In the genomic region with DNA sequence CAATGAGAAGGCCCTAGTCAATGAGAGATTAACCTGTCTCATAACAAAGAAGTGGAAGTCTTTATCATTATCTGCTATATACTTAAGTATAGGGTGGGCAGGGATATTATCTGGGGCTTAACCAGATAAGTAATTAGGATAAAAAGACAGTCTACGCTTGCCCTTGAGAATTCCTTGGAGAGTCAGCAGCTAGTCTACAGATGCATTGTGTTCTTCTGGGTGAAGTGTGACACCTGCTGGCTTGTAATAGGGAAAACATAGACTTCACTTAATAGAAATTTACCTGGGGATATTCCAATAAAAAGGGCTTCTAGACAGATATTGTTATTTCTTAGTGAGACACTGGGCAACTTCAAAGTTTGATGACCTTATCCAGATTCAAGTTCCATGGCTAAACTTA, we compare ENCODE assay signal across 12 mouse cellular contexts.
DNase-seq lines count a peak whose midpoint lies in the region; ATAC-seq and TF ChIP-seq lines count a peak whose summit lies in the region.
"Had no signal": no experiment of that assay in that cellular context is flagged by ENCODE, and none has a peak within 500 bp of the region (broad histone marks: within the 10 kb centered on the region; RNA-seq: fewer than 3 reads in every experiment).

No protein-coding gene starts in this region.

- WGBS in forebrain, embryonic 13.5 days, result 64% methylated on average over 1 of the region's 1 CpGs
- WGBS in forebrain, embryonic 11.5 days, result 74% methylated on average over 1 of the region's 1 CpGs

- peak; percentile 21; the same call in 1 of the 2 replicates for TF ChIP-seq CTCF in brain, embryonic 14.5 days (IDR thresholded peaks at IDR 0.05; ENCODE audit: borderline replicate concordance, extremely low read depth, insufficient read depth, insufficient read length)

- no peaks in the 10 kb centered on the region for H3K27me3 ChIP-seq in forebrain, embryonic 13.5 days
- H3K27me3 ChIP-seq in forebrain, embryonic 11.5 days (ENCODE audit: control insufficient read depth, insufficient read depth, low read length), result no peaks in the 10 kb centered on the region
- H3K27me3 ChIP-seq: intestine, embryonic 15.5 days; stomach, embryonic 15.5 days had no signal

- no peak for TF ChIP-seq POLR2A in brain, embryonic 14.5 days (IDR thresholded peaks at IDR 0.05; ENCODE audit: borderline replicate concordance, extremely low read depth, insufficient read depth, insufficient read length, poor library complexity, severe bottlenecking)

- DNase-seq in forebrain, embryonic 11.5 days (ENCODE audit: low spot score), result no peak
- peak; percentile 21 for DNase-seq in layer of hippocampus, adult 11-12 months (ENCODE audit: low spot score)
- DNase-seq in layer of hippocampus, postnatal 36 days, result no peak
- peak; percentile 14 for DNase-seq in 416B (ENCODE audit: low read depth)
- peak; percentile 70 for DNase-seq in brain, embryonic 14.5 days (ENCODE audit: low read depth)
- no peak for DNase-seq in cerebellum, adult 8-10 months
- no peak for DNase-seq in ovary, postnatal 36 days (ENCODE audit: low spot score)

- H3K4me1 ChIP-seq in forebrain, embryonic 13.5 days, result 0 out of 2 replicates have a peak, but pooled peaks cover 12% of the 10 kb centered on the region
- no peaks in the 10 kb centered on the region for H3K4me1 ChIP-seq in forebrain, embryonic 11.5 days (replicated peaks; ENCODE audit: control insufficient read depth, insufficient read depth, low read length)
- H3K4me1 ChIP-seq: intestine, embryonic 15.5 days; stomach, embryonic 15.5 days had no signal

- no peak overlapping the region for H3K4me3 ChIP-seq in forebrain, embryonic 13.5 days
- no peak overlapping the region for H3K4me3 ChIP-seq in forebrain, embryonic 11.5 days (ENCODE audit: low read depth, low read length)
- H3K4me3 ChIP-seq: intestine, embryonic 15.5 days; myocyte; stomach, embryonic 15.5 days had no signal

- H3K27ac ChIP-seq in forebrain, embryonic 13.5 days, result no peak overlapping the region
- H3K27ac ChIP-seq in forebrain, embryonic 11.5 days (ENCODE audit: low read depth, low read length), result no peak overlapping the region
- H3K27ac ChIP-seq: intestine, embryonic 15.5 days; stomach, embryonic 15.5 days had no signal

- H3K9ac ChIP-seq in forebrain, embryonic 13.5 days, result no peak overlapping the region
- H3K9ac ChIP-seq in forebrain, embryonic 11.5 days (ENCODE audit: low read length), result no peak overlapping the region
- H3K9ac ChIP-seq: intestine, embryonic 15.5 days; stomach, embryonic 15.5 days had no signal

- H3K4me2 ChIP-seq in forebrain, embryonic 13.5 days, result no peak overlapping the region
- H3K4me2 ChIP-seq in forebrain, embryonic 11.5 days (ENCODE audit: low read depth, low read length, severe bottlenecking), result no peak overlapping the region
- H3K4me2 ChIP-seq: intestine, embryonic 15.5 days; stomach, embryonic 15.5 days had no signal

- no peaks in the 10 kb centered on the region for H3K9me3 ChIP-seq in forebrain, embryonic 13.5 days (replicated peaks)
- H3K9me3 ChIP-seq in forebrain, embryonic 11.5 days (ENCODE audit: control insufficient read depth, low read length), result no peaks in the 10 kb centered on the region
- H3K9me3 ChIP-seq: intestine, embryonic 15.5 days; stomach, embryonic 15.5 days had no signal

- ATAC-seq in forebrain, embryonic 13.5 days, result peak; percentile 9; the same call in 1 of the 2 replicates
- no peak for ATAC-seq in forebrain, embryonic 11.5 days (replicated peaks; ENCODE audit: low FRiP score)
- ATAC-seq: activated CD4-positive, CD25-positive, alpha-beta regulatory T cell, adult 4 months; intestine, embryonic 15.5 days had no signal

- H3K36me3 ChIP-seq in forebrain, embryonic 13.5 days (ENCODE audit: poor library complexity, severe bottlenecking), result no peaks in the 10 kb centered on the region
- no peaks in the 10 kb centered on the region for H3K36me3 ChIP-seq in forebrain, embryonic 11.5 days (ENCODE audit: control insufficient read depth, insufficient read depth, low read length)
- H3K36me3 ChIP-seq: intestine, embryonic 15.5 days; stomach, embryonic 15.5 days had no signal

Comparison
In these comparisons a context has a peak if more than half of its experiments do, and no peak if none do; other contexts are left out.
1. DNase-seq: peak in layer of hippocampus, adult 11-12 months (single experiment), 416B (single experiment) and brain, embryonic 14.5 days (single experiment); none in forebrain, embryonic 11.5 days (single experiment), layer of hippocampus, postnatal 36 days (0 of 2), cerebellum, adult 8-10 months (single experiment) and ovary, postnatal 36 days (single experiment).